Mouse (Mus musculus): ENCODE data around the gene Tesmin. TPM values are rescaled to one million over a fixed set of nuclear protein-coding genes. Genes with fewer than 3 reads are reported as not detected.

Tesmin gene
- polyA plus RNA-seq, 1 experiment: 0.10 TPM

DNA sequence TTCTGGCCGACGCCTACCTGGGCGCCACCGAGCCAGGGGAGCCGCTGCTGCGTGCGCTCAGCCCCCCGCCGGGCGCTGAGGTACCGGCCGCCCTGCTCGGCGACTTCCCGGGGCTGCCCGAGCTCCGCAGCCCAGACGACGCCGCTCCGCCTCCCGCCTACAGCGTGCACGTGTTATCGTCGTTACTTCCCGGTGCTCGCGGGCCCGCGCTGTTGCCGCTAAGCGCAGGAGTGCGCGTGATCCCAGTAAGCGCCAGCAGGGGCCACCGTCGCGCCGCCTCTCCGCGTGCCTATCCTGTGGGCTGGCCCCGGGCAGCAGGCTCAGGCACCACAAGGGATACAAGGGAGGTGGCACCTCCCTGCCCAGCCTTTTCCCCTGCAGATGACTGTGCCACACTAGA, 432 bp downstream of the Tesmin start:
- peak; percentile 61 to 88 for DNase-seq (ENCODE audit: extremely low spot score in 1 of 2, low spot score in 1 of 2)

DNA sequence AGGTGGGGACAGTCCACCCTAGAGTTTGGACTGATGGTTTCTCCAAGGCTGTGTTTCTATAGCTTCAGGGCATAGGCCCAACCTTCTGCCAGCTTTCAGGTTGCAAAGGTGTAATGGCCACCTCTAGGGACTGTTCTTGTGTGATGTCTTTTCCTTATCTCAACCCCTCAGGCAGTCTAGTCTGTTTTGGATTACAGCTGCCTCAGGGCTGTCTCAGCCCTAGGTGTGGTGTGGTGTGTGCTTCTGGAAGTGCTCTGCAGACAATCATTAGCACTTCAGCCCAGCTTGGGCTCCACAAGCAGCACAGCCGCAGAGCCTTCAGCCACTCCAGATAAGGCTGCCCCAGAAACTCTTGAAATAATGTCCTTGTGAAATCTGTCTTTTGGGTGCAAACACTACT, 3.7 kb downstream of the Tesmin start:
- DNase-seq (ENCODE audit: extremely low spot score in 1 of 2, low spot score in 1 of 2): no peak

- DNase-seq (ENCODE audit: extremely low spot score in 1 of 2, low spot score in 1 of 2): no peak
Measured at GRCm38 (mm10) chr19:3394216-3394615, 5.6 kb downstream of the Tesmin start.

GRCm38 (mm10) chr19:3400057-3400456, 11.4 kb downstream of the Tesmin start:
- DNase-seq (ENCODE audit: extremely low spot score in 1 of 2, low spot score in 1 of 2): no peak

GRCm38 (mm10) chr19:3401504-3401903, 12.8 kb downstream of the Tesmin start:
- DNase-seq (ENCODE audit: extremely low spot score in 1 of 2, low spot score in 1 of 2): no peak

GRCm38 (mm10) chr19:3401943-3402342, 13.3 kb downstream of the Tesmin start:
- DNase-seq (ENCODE audit: extremely low spot score in 1 of 2, low spot score in 1 of 2): no peak

GRCm38 (mm10) chr19:3402390-3402789, 13.7 kb downstream of the Tesmin start:
- DNase-seq (ENCODE audit: extremely low spot score in 1 of 2, low spot score in 1 of 2): no peak

GRCm38 (mm10) chr19:3404030-3404429, 15.4 kb downstream of the Tesmin start:
- no peak for DNase-seq (ENCODE audit: extremely low spot score in 1 of 2, low spot score in 1 of 2)

DNA sequence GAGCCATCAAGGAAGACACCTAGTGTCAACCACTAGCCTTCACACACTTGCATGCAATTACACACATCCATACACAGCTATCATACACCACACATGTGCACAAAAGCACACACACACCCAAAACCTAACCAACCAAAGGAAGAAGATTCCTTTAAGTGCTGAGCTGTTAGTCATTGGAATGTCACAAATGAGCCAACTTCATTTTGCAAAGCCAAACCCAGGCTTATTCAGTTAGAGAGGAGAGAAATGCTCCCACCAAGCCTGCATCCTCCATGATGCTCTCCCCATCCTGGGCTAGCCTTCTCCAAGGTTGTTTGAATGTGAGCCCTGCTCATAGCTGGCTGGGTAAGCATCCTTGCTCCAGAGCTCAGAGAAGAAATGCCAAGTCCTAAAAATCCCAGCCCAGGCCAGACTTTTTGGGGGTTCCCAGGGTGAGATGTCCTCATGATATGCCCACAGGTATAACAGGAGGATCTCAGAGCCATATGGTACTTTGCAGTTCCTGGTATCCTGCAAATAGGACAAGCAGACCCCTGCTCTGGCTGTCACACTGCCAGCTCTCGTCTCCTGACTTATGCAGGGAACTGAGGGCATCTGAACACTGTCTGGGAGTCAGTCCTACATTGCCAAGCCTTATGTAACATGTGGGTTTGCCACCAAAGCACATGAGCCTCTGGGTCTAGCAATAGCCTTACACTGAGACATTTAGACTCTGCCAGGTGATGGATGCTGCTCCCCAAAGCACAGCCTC, 17.0 kb downstream of the Tesmin start:
- DNase-seq (ENCODE audit: extremely low spot score in 1 of 2, low spot score in 1 of 2): no peak

DNA sequence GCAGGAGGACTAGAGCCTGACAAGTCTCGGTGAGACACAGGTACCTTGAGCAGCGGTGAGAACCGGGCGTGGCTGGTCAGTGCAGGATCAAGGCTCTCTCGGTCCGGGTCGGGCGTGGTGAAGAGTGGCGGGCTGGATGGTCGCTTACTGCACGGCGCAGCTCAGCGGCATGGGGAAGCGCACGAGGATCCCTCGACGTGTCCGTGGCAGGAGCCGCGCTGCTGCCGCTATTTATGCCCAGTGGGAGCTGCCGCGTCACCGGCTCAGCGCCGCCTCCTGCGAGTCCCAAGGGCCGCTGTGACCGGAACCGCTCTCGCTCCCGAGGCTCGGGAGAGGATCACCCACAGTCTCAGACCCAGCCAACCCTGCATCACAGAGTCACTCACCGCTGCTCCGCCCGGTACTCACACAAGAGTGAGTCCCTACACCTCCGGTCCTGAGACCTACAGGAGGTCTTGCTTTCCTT, 25.6 kb downstream of the Tesmin start, which contains the start of gene Gal:
TSS of gene Gal (minus strand) at position 277 of the 466 bp plus-strand sequence.
- no peak for DNase-seq (ENCODE audit: extremely low spot score in 1 of 2, low spot score in 1 of 2)

- DNase-seq (ENCODE audit: extremely low spot score in 1 of 2, low spot score in 1 of 2): peak; percentile 30 to 71
Measured at GRCm38 (mm10) chr19:3419251-3419650, 30.6 kb downstream of the Tesmin start.

DNA sequence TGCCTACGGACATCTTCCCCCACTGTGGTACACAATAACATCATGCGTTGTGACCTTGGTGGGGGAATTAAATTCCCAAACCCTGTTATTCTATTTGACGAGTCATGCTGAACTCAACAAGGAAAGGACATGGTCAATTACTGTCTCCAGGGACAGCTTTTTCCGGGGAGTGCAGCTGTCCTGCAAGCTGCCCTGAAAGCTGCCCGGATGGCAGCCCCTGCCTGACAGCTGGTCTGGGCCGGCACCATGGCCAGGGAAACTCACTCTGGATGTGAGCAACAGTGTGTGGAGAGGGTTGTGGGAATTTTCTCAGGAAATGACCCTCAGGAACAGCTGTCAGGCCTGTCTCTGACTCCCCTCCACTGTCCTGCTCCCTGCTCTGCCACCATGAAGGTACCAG, 33.8 kb downstream of the Tesmin start:
- DNase-seq (ENCODE audit: extremely low spot score in 1 of 2, low spot score in 1 of 2): no peak

- no peak for DNase-seq (ENCODE audit: extremely low spot score in 1 of 2, low spot score in 1 of 2)
Measured at GRCm38 (mm10) chr19:3422981-3423380, 34.3 kb downstream of the Tesmin start.

DNA sequence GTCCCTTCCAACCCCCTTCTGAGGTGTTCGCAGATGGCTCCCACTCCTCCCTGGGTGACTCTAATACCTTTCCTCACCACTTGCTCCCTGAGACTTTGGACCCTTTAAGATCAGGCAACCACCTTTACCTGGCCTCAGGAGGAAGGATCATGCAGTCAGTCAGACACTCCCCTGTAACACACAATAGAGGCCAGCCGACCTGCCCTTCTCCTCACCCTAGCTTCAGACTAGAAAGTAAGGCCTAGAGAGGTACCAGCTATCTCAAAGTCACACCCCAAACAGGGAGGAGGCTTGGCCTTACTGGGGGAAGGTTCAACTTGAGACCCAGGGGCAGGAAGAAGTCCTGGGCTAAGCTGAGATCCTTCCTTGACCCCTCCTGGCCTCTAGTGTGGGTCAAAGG, 35.6 kb downstream of the Tesmin start:
- DNase-seq (ENCODE audit: extremely low spot score in 1 of 2, low spot score in 1 of 2): no peak

- no peak for DNase-seq (ENCODE audit: extremely low spot score in 1 of 2, low spot score in 1 of 2)
Measured at GRCm38 (mm10) chr19:3428057-3428830, 39.6 kb downstream of the Tesmin start.

GRCm38 (mm10) chr19:3429156-3429816, 40.6 kb downstream of the Tesmin start:
- no peak for DNase-seq (ENCODE audit: extremely low spot score in 1 of 2, low spot score in 1 of 2)

DNA sequence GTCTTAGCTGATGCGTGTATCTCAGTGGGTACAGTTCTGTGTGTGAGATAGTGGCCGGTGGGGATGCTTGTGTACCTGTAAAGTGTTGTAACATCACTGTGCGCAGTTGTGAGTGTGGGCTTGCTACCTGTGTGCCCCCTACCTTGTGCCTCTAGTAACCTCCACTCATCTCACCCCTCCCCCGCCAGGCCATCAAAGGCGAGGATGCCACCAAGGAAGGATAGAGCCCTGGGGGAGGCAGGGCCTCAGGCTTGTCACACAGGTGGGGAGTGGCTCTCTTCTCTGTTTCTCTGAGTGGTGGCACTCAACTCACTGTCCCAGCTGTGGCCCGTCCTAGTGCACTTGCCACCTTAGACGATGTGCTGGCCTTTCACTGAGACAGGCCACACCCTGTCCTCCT, 42.4 kb downstream of the Tesmin start:
- DNase-seq (ENCODE audit: extremely low spot score in 1 of 2, low spot score in 1 of 2): no peak

- DNase-seq (ENCODE audit: extremely low spot score in 1 of 2, low spot score in 1 of 2): no peak
Measured at GRCm38 (mm10) chr19:3431969-3432368, 43.3 kb downstream of the Tesmin start.

DNA sequence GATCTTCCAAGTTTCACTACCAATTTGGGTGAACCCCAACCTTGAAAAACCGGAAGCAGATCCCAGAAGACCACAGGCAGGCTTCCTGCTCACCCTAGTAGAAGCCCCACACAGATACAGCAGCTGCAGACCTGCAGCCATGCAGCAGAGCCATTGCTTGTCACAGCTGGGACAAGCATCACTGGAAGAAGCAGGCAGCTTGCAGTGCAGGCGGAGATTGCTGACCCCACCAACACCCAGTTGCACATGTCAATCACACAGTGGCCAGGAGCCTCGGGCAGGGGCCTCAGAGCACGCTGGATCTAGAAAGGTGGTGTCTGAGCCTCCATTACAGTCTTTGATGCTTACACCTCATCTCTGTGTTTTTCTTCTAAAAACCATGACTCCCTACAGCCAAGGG, 45.5 kb downstream of the Tesmin start:
- DNase-seq (ENCODE audit: extremely low spot score in 1 of 2, low spot score in 1 of 2): no peak

- no peak for DNase-seq (ENCODE audit: extremely low spot score in 1 of 2, low spot score in 1 of 2)
Measured at GRCm38 (mm10) chr19:3434641-3435040, 46.0 kb downstream of the Tesmin start.

DNA sequence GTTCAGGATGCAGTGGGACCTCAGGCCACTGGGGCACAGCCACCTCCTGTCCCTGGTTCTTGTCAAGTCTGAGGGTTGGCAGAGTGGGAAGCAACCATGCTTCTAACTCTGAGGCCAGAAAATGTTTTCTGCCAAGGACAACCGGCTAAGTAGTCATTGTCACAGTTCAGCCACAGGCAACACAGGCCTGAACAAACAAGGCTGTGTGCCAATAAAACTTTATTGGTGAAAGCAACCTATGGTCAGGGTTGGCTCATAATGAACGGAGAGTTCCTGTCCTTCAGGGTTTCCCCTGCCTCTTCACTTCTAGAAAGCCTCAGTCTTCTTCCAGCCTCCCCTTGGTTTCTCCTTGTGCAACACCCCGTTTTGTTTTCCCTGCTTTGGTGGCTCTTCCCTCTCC, 47.2 kb downstream of the Tesmin start:
- no peak for DNase-seq (ENCODE audit: extremely low spot score in 1 of 2, low spot score in 1 of 2)

All from frontal cortex, adult 2 months (tissue).